Mouse (Mus musculus): ENCODE data around the gene Wdr76. TPM values are rescaled to one million over a fixed set of nuclear protein-coding genes. Genes with fewer than 3 reads are reported as not detected.
A peak's percentile ranks its signal among the peaks of the same experiment; 100 is the strongest.
"Not testable (repeated sequence)": the region's sequence is repeated elsewhere in the genome, so short reads cannot be mapped to it uniquely, and the experiment has no call there.

The Wdr76 gene
- 1 to 10 TPM; 3.2 to 3.9 TPM for total RNA-seq (2021)

DNA sequence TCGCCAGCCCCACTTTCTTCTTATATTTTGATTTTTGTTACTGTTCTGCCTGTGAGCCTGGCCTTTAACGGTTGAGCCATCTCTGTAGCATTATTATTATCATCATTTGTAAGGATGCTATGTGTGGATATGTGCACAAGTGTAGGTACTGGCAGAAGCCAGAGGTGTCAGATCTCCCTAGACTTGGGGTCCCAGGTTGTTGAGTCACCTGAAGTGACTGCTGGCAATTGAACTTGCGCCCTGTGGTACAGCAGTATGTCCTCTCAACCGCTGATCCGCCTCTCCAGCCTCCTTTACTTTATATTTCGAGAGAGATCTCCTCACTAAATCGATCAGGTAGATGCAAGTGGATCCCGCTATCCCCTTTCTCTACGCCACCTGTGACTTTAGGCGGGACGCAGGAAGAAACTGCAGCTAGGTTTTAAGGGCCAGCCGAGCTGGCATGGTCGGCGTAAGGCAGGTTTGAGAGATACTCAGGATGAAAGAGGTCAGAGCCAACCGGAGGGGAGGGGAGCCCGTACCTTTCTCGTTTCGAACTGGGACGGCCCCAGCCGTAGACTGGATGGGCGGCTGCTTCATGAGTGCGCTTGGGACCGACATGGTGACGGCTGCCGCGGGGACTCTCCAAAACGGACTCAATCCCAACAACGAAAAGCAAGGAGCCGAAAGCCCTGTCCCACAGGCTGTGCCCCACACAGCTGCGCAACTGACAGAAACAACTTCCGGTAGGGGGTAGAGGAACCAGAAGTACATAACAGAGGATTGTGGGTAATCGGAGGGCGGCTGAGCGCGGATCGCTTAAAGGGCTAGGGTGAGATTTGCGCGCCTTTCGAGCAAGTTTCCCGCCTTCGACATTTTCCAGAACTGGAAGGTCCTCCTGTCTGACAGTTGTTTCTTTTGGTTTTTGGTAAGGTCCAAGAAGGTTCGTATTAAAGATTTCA lies at the start of gene Wdr76, which contains the start of gene Mfap1a:
Wdr76 (plus strand) TSS at position 782 of the 941 bp plus-strand sequence.
Mfap1a (minus strand) TSS at position 724 of the 941 bp plus-strand sequence.
- intact Hi-C loops (cut with DNase I) = loop anchor here (2.0 kb wide), 1 partner anchor 57 kb away; the partner anchor contains the start of gene Serf2
- DNase-seq (ENCODE audit: low spot score) = peak; percentile 62

GRCm38 (mm10) chr2:121460071-121460470 lies 46.5 kb upstream of the Wdr76 start:
- intact Hi-C loops (cut with DNase I) = no loop called here

GRCm38 (mm10) chr2:121468982-121469381 lies 37.5 kb upstream of the Wdr76 start:
- intact Hi-C loops (cut with DNase I) = not testable (repeated sequence)

More at GRCm38 (mm10) chr2:121460071-121460470, 46.5 kb upstream of the Wdr76 start:
- no peak for DNase-seq (ENCODE audit: low spot score)

DNA sequence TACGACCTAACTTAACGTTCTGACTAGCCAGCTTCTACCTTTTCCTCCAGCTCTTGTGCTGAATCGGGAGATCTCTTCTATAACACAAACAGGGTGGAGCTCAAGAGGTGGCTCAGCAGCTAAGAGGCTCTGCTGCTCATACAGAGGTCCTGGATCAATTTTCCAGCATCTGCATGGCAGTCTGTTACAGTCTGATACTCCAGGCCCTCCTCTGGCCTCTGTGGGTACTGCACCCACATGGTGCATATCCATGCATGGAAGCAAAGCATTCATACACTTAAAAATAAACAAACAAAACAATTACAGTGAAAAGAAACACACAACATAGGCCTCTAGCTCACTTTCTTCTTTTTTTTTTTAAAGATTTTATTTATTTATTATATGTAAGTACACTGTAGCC lies 33.7 kb upstream of the Wdr76 start:
- DNase-seq (ENCODE audit: low spot score); intact Hi-C loops (cut with DNase I): not testable (repeated sequence)

More at GRCm38 (mm10) chr2:121468982-121469381, 37.5 kb upstream of the Wdr76 start:
- not testable (repeated sequence) for DNase-seq (ENCODE audit: low spot score)

DNA sequence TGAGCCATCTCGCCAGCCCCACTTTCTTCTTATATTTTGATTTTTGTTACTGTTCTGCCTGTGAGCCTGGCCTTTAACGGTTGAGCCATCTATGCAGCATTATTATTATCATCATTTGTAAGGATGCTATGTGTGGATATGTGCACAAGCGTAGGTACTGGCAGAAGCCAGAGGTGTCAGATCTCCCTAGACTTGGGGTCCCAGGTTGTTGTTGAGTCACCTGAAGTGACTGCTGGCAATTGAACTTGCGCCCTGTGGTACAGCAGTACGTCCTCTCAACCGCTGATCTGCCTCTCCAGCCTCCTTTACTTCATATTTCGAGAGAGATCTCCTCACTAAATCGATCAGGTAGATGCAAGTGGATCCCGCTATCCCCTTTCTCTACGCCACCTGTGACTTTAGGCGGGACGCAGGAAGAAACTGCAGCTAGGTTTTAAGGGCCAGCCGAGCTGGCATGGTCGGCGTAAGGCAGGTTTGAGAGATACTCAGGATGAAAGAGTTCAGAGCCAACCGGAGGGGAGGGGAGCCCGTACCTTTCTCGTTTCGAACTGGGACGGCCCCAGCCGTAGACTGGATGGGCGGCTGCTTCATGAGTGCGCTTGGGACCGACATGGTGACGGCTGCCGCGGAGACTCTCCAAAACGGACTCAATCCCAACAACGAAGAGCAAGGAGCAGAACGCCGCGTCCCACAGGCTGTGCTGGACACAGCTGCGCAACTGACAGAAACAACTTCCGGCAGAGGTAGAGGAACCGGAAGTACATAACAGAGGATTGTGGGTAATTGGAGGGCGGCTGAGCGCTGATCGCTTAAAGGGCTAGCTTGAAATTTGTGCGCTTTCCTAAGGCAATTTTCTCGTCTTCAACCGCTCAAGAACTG lies 33.0 kb upstream of the Wdr76 start, which contains the start of gene Mfap1b:
Mfap1b (minus strand) TSS at position 767 of the 879 bp plus-strand sequence.
- intact Hi-C loops (cut with DNase I) = loop anchor here (1.0 kb wide), 2 partner anchors 24 to 34 kb away; partner anchors contain the start of gene Serf2
- DNase-seq (ENCODE audit: low spot score) = peak; percentile 62

GRCm38 (mm10) chr2:121474180-121474535 lies 32.4 kb upstream of the Wdr76 start:
- intact Hi-C loops (cut with DNase I) = loop anchor here (1.0 kb wide), 2 partner anchors 25 to 33 kb away; partner anchors contain the start of gene Serf2

DNA sequence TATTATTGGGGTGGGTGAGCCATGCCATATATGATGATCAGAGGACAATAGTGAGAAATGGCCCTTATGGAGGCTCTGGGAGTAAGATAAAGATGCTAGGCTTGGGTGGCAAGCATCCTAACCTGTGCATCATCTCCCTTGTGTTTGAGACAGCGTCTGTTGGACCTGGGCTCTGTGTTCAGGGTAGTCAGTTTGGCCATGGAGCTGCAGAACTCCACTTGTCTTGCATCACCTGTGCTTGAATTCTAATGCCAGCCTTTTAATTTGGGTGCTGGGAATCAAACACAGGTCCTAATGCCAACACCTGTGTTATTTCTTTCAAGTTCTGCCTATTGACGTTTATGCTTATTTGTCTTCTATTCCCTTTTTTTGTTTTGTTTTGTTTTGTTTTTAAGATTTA lies 31.2 kb upstream of the Wdr76 start:
- DNase-seq (ENCODE audit: low spot score); intact Hi-C loops (cut with DNase I): not testable (repeated sequence)

More at GRCm38 (mm10) chr2:121474180-121474535, 32.4 kb upstream of the Wdr76 start:
- no peak for DNase-seq (ENCODE audit: low spot score)

GRCm38 (mm10) chr2:121477491-121478266 lies 28.8 kb upstream of the Wdr76 start:
- DNase-seq (ENCODE audit: low spot score) = no peak
- intact Hi-C loops (cut with DNase I) = no loop called here

GRCm38 (mm10) chr2:121480498-121480897 lies 26.0 kb upstream of the Wdr76 start:
- no peak for DNase-seq (ENCODE audit: low spot score)
- intact Hi-C loops (cut with DNase I) = no loop called here

DNA sequence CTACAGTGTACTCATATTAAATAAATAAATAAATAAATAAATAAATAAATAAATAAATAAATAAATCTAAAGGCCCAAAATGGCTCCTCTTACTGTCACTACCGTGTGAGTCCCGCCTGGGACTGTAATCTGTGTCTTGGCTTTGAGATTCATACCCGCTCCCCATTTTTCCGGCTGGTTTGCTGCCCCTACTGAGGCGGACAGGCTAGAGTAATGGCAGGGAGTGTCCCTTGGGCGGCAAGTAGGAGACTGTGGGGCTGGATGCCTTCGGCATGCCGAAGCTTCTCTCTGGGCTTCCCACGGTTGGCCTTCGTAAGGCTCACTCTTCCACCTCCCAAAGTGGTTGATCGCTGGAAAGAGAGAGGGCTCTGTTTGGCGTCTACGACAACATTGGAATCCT lies 25.6 kb upstream of the Wdr76 start:
- intact Hi-C loops (cut with DNase I); DNase-seq (ENCODE audit: low spot score): not testable (repeated sequence)

GRCm38 (mm10) chr2:121483576-121483975 lies 22.9 kb upstream of the Wdr76 start:
- intact Hi-C loops (cut with DNase I) = no loop called here

GRCm38 (mm10) chr2:121484403-121484802 lies 22.1 kb upstream of the Wdr76 start:
- intact Hi-C loops (cut with DNase I); DNase-seq (ENCODE audit: low spot score): not testable (repeated sequence)

More at GRCm38 (mm10) chr2:121483576-121483975, 22.9 kb upstream of the Wdr76 start:
- no peak for DNase-seq (ENCODE audit: low spot score)

GRCm38 (mm10) chr2:121501550-121501949 lies 5.0 kb upstream of the Wdr76 start:
- intact Hi-C loops (cut with DNase I); DNase-seq (ENCODE audit: low spot score): not testable (repeated sequence)

DNA sequence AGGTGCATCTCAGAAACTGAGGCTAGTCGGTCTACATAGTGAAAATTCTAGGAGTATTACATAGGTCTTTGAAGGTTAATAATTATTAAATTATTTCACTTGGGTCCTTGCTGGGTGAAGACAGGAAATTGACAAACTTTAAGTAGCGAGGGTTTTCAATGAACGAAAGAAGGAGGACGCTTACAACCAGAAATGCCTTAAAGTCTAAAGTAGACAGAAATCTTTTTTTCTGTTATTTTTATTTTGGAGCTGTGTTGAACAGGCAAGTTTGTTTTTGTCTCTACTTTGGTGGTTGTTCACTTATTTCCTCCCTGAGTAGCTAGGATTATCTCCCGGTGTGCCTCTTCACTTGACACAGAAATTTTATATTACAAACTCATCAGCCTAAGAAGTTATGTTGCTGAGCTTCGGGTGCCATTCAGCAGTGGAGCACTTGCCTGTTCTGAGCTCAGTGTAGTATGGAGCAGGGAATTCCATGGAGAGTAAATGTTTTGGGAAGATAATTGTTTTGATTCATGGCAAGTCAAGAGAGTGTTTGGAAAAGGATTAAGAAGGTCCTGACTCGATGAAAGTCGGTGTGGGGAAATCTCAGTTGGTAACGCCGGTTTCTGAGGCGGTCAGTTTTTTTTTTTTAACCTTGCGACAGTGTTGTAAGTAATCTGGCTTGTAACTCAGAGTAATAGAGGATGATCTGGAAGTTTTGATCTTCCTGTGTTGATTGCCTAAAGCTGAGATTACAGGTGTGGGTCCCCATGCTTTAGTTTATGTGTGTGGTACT lies 839 bp downstream of the Wdr76 start:
- no peak for DNase-seq (ENCODE audit: low spot score)
- intact Hi-C loops (cut with DNase I) = loop anchor here (1.0 to 2.0 kb wide), 2 partner anchors 33 to 59 kb away; partner anchors contain the start of genes Mfap1b and Serf2

- intact Hi-C loops (cut with DNase I) = loop anchor here (1.0 to 2.0 kb wide), 2 partner anchors 34 to 59 kb away; partner anchors contain the start of genes Mfap1b and Serf2
- no peak for DNase-seq (ENCODE audit: low spot score)
Measured at GRCm38 (mm10) chr2:121507951-121508330, 1.4 kb downstream of the Wdr76 start.

GRCm38 (mm10) chr2:121509584-121509983 lies 3.1 kb downstream of the Wdr76 start:
- intact Hi-C loops (cut with DNase I) = no loop called here
- DNase-seq (ENCODE audit: low spot score) = peak; percentile 35

DNA sequence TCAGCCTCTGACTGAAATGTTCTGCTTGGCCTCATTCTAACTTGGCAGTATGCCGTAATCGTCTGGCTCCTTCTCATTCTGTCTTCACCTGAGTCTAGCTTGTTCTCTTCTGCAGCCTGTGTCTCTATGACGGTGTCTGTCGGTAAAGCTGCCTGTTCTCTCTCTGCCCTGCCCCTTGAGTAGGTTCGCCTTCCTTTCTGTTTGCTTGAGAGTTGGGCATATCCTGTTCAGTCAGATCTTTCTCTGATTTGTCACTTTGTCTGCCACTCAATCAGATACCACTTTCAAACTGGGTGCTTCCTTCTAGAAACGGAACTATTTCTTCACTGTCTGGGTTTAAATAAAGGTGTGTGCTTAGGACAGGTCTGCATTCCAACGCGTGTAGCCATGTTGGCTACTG lies 4.9 kb downstream of the Wdr76 start:
- no peak for DNase-seq (ENCODE audit: low spot score)
- intact Hi-C loops (cut with DNase I) = no loop called here

Data from heart, postnatal 25 days (tissue).